Mouse (Mus musculus): ENCODE results near the gene Efhd2.

Gene Efhd2

GRCm38 (mm10) chr4:141874601-141875460, at the start of gene Efhd2:
TSS of gene Efhd2 (minus strand) at chr4:141874920.
- peak; percentile 88 for DNase-seq (ENCODE audit: low read depth, low spot score)

GRCm38 (mm10) chr4:141923961-141924360, 49.2 kb upstream of the Efhd2 start:
- peak; percentile 30 for DNase-seq (ENCODE audit: low read depth, low spot score)

- DNase-seq (ENCODE audit: low read depth, low spot score) = no peak
Observed at GRCm38 (mm10) chr4:141920391-141920790, 45.7 kb upstream of the Efhd2 start.

- no peak for DNase-seq (ENCODE audit: low read depth, low spot score)
Observed at GRCm38 (mm10) chr4:141917735-141918419, 43.2 kb upstream of the Efhd2 start.

GRCm38 (mm10) chr4:141914040-141914439, 39.3 kb upstream of the Efhd2 start:
- DNase-seq (ENCODE audit: low read depth, low spot score) = peak; percentile 29

GRCm38 (mm10) chr4:141913201-141913993, 38.7 kb upstream of the Efhd2 start:
- no peak for DNase-seq (ENCODE audit: low read depth, low spot score)

GRCm38 (mm10) chr4:141904710-141905109, 30.0 kb upstream of the Efhd2 start:
- DNase-seq (ENCODE audit: low read depth, low spot score) = no peak

- DNase-seq (ENCODE audit: low read depth, low spot score) = no peak
Observed at GRCm38 (mm10) chr4:141902479-141902858, 27.7 kb upstream of the Efhd2 start.

GRCm38 (mm10) chr4:141901711-141902478, 27.2 kb upstream of the Efhd2 start:
- DNase-seq (ENCODE audit: low read depth, low spot score) = no peak

GRCm38 (mm10) chr4:141900421-141900820, 25.7 kb upstream of the Efhd2 start:
- DNase-seq (ENCODE audit: low read depth, low spot score) = no peak

- peak; percentile 27 for DNase-seq (ENCODE audit: low read depth, low spot score)
Observed at GRCm38 (mm10) chr4:141899936-141900335, 25.2 kb upstream of the Efhd2 start.

GRCm38 (mm10) chr4:141898905-141899304, 24.2 kb upstream of the Efhd2 start:
- no peak for DNase-seq (ENCODE audit: low read depth, low spot score)

GRCm38 (mm10) chr4:141897838-141898237, 23.1 kb upstream of the Efhd2 start:
- no peak for DNase-seq (ENCODE audit: low read depth, low spot score)

- DNase-seq (ENCODE audit: low read depth, low spot score) = peak; percentile 54
Observed at GRCm38 (mm10) chr4:141897225-141897624, 22.5 kb upstream of the Efhd2 start.

- DNase-seq (ENCODE audit: low read depth, low spot score) = peak; percentile 71
Observed at GRCm38 (mm10) chr4:141895772-141896171, 21.1 kb upstream of the Efhd2 start.

- DNase-seq (ENCODE audit: low read depth, low spot score) = no peak
Observed at GRCm38 (mm10) chr4:141893157-141893784, 18.6 kb upstream of the Efhd2 start.

- DNase-seq (ENCODE audit: low read depth, low spot score) = no peak
Observed at GRCm38 (mm10) chr4:141886385-141886968, 11.8 kb upstream of the Efhd2 start.

- DNase-seq (ENCODE audit: low read depth, low spot score) = peak; percentile 92
Observed at GRCm38 (mm10) chr4:141885451-141885850, 10.7 kb upstream of the Efhd2 start.

- peak; percentile 80 for DNase-seq (ENCODE audit: low read depth, low spot score)
Observed at GRCm38 (mm10) chr4:141882858-141883257, 8.1 kb upstream of the Efhd2 start.

- no peak for DNase-seq (ENCODE audit: low read depth, low spot score)
Observed at GRCm38 (mm10) chr4:141881950-141882349, 7.2 kb upstream of the Efhd2 start.
